Comparison of ENCODE assay signal across 21 mouse cellular contexts in the genomic region with DNA sequence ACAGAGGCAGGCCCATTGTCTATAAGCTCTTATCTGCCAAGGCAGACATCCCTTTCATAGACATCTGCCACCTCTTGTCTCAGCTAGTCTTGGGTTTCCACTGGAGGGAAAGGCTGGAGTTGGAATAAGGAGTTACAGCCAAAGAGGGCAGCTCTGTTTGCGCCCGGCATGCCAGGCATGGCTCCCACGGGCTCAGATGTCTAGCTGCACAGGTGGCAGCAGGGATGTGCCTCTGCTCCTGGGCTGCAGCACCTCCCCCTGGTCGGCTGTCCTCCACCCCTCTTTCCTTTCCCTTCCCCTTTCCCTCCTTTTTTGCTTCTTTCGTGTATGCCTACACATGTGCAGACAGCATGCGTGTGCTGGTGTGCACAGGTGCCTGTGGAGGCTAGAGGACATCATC. TPM values are rescaled to one million over a fixed set of nuclear protein-coding genes. Genes with fewer than 3 reads are reported as not detected.
DNase-seq lines count a peak whose midpoint lies in the region.
"Had no signal": no experiment of that assay in that cellular context is flagged by ENCODE, and none has a peak within 500 bp of the region (broad histone marks: within the 10 kb centered on the region; RNA-seq: fewer than 3 reads in every experiment).

No protein-coding gene starts in this region.

- DNase-seq in cerebellum, postnatal 10 days, result peak; percentile 37 to 56
- DNase-seq in cerebellum, adult 11 months, result no peak
- DNase-seq in gastrocnemius, postnatal 25 days, result peak; percentile 55
- no peak for DNase-seq in gastrocnemius, postnatal 10 days
- DNase-seq in left cerebral cortex, postnatal 4 days, result peak; percentile 54
- DNase-seq in left cerebral cortex, postnatal 25 days (ENCODE audit: low spot score in 2 of 2), result no peak
- DNase-seq in skeletal muscle tissue, adult 2 months (ENCODE audit: low read depth, low spot score), result peak; percentile 34
- DNase-seq: adrenal gland, postnatal 10 days; cerebellum, adult 11-12 months; cerebellum, adult 9-11 months; heart, adult 11 months; kidney, postnatal 10 days; layer of hippocampus, postnatal 36 days; right cerebral cortex, postnatal 25 days; spleen, adult 18-20 months; thymus, postnatal 14 days had no signal

- intact Hi-C loops in left cerebral cortex, postnatal 4 days (cut with DNase I), result no loop called here
- intact Hi-C loops in left cerebral cortex, postnatal 25 days (cut with DNase I), result no loop called here

RNA-seq across cellular contexts. Expression of gene 1810010D01Rik, which starts 15.1 kb away (rescaled TPM):
- not detected for total RNA-seq in gastrocnemius, postnatal 25 days (2021)
- total RNA-seq in gastrocnemius, postnatal 10 days (2021), result under 1 TPM in 1 of 2 experiments, not detected in 1; 0.61 TPM
- not detected for total RNA-seq in left cerebral cortex, postnatal 4 days (2021)
- total RNA-seq in left cerebral cortex, postnatal 25 days (2021), result not detected
- total RNA-seq: common myeloid progenitor, adult 5-6 weeks; G1E; heart, postnatal 25 days; megakaryocyte progenitor cell, adult 5-6 weeks; monocyte, adult 5-6 weeks had no signal

Comparison
In these comparisons a context has a peak if more than half of its experiments do, and no peak if none do; other contexts are left out.
1. DNase-seq: peak in cerebellum, postnatal 10 days (2 of 2), gastrocnemius, postnatal 25 days (single experiment), left cerebral cortex, postnatal 4 days (single experiment) and skeletal muscle tissue, adult 2 months (single experiment); none in cerebellum, adult 11 months (single experiment), gastrocnemius, postnatal 10 days (single experiment) and left cerebral cortex, postnatal 25 days (0 of 2).